Mouse (Mus musculus) stomach, embryonic 14.5 days (tissue): ENCODE results near the gene Slc25a40. TPM values are rescaled to one million over a fixed set of nuclear protein-coding genes. Genes with fewer than 3 reads are reported as not detected.

Experiments
- ATAC-seq: fragments of 200-750 bp; cut with Nextera tagmentation; 2 replicates; pipeline ENCODE4 v1.8.0; 2017; ENCODE audit warnings: low read depth, moderate TSS enrichment; ENCODE audit not compliant: insufficient number of reproducible peaks, insufficient read depth, low FRiP score
- H3K27ac ChIP-seq: fragments of 300-500 bp; sonication (generic); 2 replicates; pipeline ENCODE4 v1.5.1; 2014; ENCODE audit warnings: mild to moderate bottlenecking, low read length, moderate library complexity, mixed read lengths
- H3K27me3 ChIP-seq: fragments of 300-500 bp; sonication (generic); 2 replicates; pipeline ENCODE4 v1.6.1; 2014; ENCODE audit warnings: low read length, control low read depth, mixed read lengths; ENCODE audit not compliant: control insufficient read depth, insufficient read depth
- H3K36me3 ChIP-seq: fragments of 300-500 bp; sonication (generic); 2 replicates; pipeline ENCODE4 v1.6.1; 2014; ENCODE audit warnings: mild to moderate bottlenecking, control low read depth, low read length, moderate library complexity, mixed read lengths; ENCODE audit not compliant: control insufficient read depth, insufficient read depth
- H3K4me1 ChIP-seq: fragments of 300-500 bp; sonication (generic); 2 replicates; pipeline ENCODE4 v1.6.1; 2014; ENCODE audit warnings: low read length, control low read depth, mixed read lengths; ENCODE audit not compliant: control insufficient read depth, insufficient read depth
- H3K4me2 ChIP-seq: fragments of 300-500 bp; sonication (generic); replicated peaks from 2 replicates; pipeline ENCODE4 v1.6.1; 2014; ENCODE audit warnings: low read depth, low read length, control low read depth
- H3K4me3 ChIP-seq: fragments of 300-500 bp; sonication (generic); 2 replicates; pipeline ENCODE4 v1.5.1; 2014; ENCODE audit warnings: low read depth, low read length, control low read depth
- H3K9ac ChIP-seq: fragments of 300-500 bp; sonication (generic); replicated peaks from 2 replicates; pipeline ENCODE4 v1.6.1; 2014; ENCODE audit warnings: low read depth, mild to moderate bottlenecking, control low read depth, low read length, moderate library complexity, mixed read lengths
- H3K9me3 ChIP-seq: fragments of 300-500 bp; sonication (generic); 2 replicates; pipeline ENCODE4 v1.6.1; 2016; ENCODE audit warnings: low read depth, low read length, control low read depth; ENCODE audit not compliant: control insufficient read depth
- WGBS: fragments of 180-500 bp; shearing (Covaris S2); extraction: QIAGEN DNeasy Blood & Tissue Kit; methylation state at CpG from one replicate; pipeline ENCODE4 v1.1.7; 2014; 5-methylcytosine and 5-hydroxymethylcytosine counted together
- polyA plus RNA-seq: library from polyadenylated mRNA; unstranded; fragments of >200 nt; fragmentation: Nextera tagmentation; extraction: Ambion mirVana; gene quantifications from 2 replicates; pipeline ENCODE4 v1.2.1, GENCODE M21; 2014

Gene Slc25a40
- polyA plus RNA-seq, 1 experiment from 2014 or later: 18.5 TPM

DNA sequence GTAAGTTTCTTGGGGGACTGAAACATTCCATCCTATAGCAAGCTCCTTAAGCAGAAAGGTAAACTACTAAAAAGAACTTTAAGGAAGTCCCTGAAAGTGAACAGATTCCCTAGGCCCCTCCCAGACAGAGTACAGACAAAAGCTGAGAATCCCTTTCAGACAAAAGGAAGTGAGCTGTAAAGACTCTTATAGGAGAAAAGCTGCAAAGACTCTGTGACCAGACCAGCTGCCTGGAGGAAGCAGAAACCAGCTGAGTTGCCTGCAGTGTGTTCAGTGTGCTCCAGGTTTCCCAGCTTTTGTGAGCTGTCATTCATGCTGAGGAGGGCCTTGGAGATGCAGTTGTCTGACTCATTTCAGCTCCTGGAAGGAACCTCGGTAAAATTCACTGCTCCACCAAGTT lies 5.2 kb upstream of the Slc25a40 start:
- Histone ChIP-seq H3K36me3 (peaks cover 22% of the 10 kb centered on the region; the same call in 1 of the 2 replicates), H3K4me2 (no peak overlapping the region), H3K4me1 (0 out of 2 replicates have a peak, but pooled peaks cover 2% of the 10 kb centered on the region), H3K27me3 (no peaks in the 10 kb centered on the region), H3K9ac (no peak overlapping the region), H3K9me3 (no peaks in the 10 kb centered on the region), H3K4me3 (no peak overlapping the region), H3K27ac (no peak overlapping the region)
- 56% methylated on average over 1 of the region's 1 CpGs for WGBS
- ATAC-seq: no peak

- no peak for ATAC-seq
- Histone ChIP-seq H3K4me2 (peak overlapping the region; percentile 56), H3K9me3 (no peaks in the 10 kb centered on the region), H3K36me3 (peaks cover 15% of the 10 kb centered on the region; the same call in 1 of the 2 replicates), H3K4me1 (0 out of 2 replicates have a peak, but pooled peaks cover 4% of the 10 kb centered on the region), H3K27ac (no peak overlapping the region), H3K4me3 (peak overlapping the region; percentile 82), H3K9ac (0 out of 2 replicates have a peak overlapping the region, but pooled peaks have one; percentile 82), H3K27me3 (no peaks in the 10 kb centered on the region)
- WGBS: 9% methylated on average over 3 of the region's 3 CpGs
Measured at GRCm38 (mm10) chr5:8421424-8421823, 1.2 kb upstream of the Slc25a40 start.

GRCm38 (mm10) chr5:8422932-8423928 lies 580 bp downstream of the Slc25a40 start:
- Histone ChIP-seq H3K27ac (peak overlapping the region; percentile 72), H3K4me3 (peak overlapping the region; percentile 82), H3K27me3 (no peaks in the 10 kb centered on the region), H3K36me3 (peaks cover 6% of the 10 kb centered on the region; the same call in 1 of the 2 replicates), H3K9me3 (no peaks in the 10 kb centered on the region), H3K4me1 (0 out of 2 replicates have a peak, but pooled peaks cover 4% of the 10 kb centered on the region), H3K4me2 (peak overlapping the region; percentile 56), H3K9ac (peak overlapping the region; percentile 82)
- no peak for ATAC-seq
- WGBS: 1% methylated on average over 40 of the region's 40 CpGs

GRCm38 (mm10) chr5:8424116-8424515 lies 1.5 kb downstream of the Slc25a40 start:
- 0 out of 2 replicates have a peak, but pooled peaks cover 4% of the 10 kb centered on the region for H3K4me1 ChIP-seq
- no peaks in the 10 kb centered on the region for H3K27me3 ChIP-seq
- H3K36me3 ChIP-seq: peaks cover 4% of the 10 kb centered on the region; the same call in 1 of the 2 replicates
- ATAC-seq: no peak
- no peak overlapping the region for H3K27ac ChIP-seq
- H3K9ac ChIP-seq: no peak overlapping the region
- peak overlapping the region; percentile 82; the same call in 1 of the 2 replicates for H3K4me3 ChIP-seq
- WGBS: 29% methylated on average over 7 of the region's 7 CpGs
- H3K4me2 ChIP-seq: peak overlapping the region; percentile 56
- H3K9me3 ChIP-seq: no peaks in the 10 kb centered on the region

GRCm38 (mm10) chr5:8425899-8426298 lies 3.2 kb downstream of the Slc25a40 start:
- no peaks in the 10 kb centered on the region for H3K9me3 ChIP-seq
- no peak overlapping the region for H3K4me2 ChIP-seq
- no peak overlapping the region for H3K9ac ChIP-seq
- ATAC-seq: no peak
- 54% methylated on average over 5 of the region's 5 CpGs for WGBS
- H3K4me1 ChIP-seq: 0 out of 2 replicates have a peak, but pooled peaks cover 3% of the 10 kb centered on the region
- no peaks in the 10 kb centered on the region for H3K36me3 ChIP-seq
- H3K27me3 ChIP-seq: no peaks in the 10 kb centered on the region
- no peak overlapping the region for H3K4me3 ChIP-seq
- H3K27ac ChIP-seq: no peak overlapping the region

- H3K4me1 ChIP-seq: no peaks in the 10 kb centered on the region
- H3K4me2 ChIP-seq: no peak overlapping the region
- H3K27ac ChIP-seq: no peak overlapping the region
- H3K4me3 ChIP-seq: no peak overlapping the region
- no peaks in the 10 kb centered on the region for H3K27me3 ChIP-seq
- ATAC-seq: no peak
- 91% methylated on average over 5 of the region's 5 CpGs for WGBS
- H3K9ac ChIP-seq: no peak overlapping the region
- H3K9me3 ChIP-seq: no peaks in the 10 kb centered on the region
- no peaks in the 10 kb centered on the region for H3K36me3 ChIP-seq
Measured at GRCm38 (mm10) chr5:8437481-8438156, 15.0 kb downstream of the Slc25a40 start.

GRCm38 (mm10) chr5:8439095-8439494 lies 16.4 kb downstream of the Slc25a40 start:
- Histone ChIP-seq H3K9ac (no peak overlapping the region), H3K4me2 (no peak overlapping the region), H3K36me3 (no peaks in the 10 kb centered on the region), H3K9me3 (no peaks in the 10 kb centered on the region), H3K27ac (no peak overlapping the region), H3K4me1 (no peaks in the 10 kb centered on the region), H3K4me3 (no peak overlapping the region), H3K27me3 (no peaks in the 10 kb centered on the region)
- ATAC-seq: no peak
- WGBS: 59% methylated on average over 2 of the region's 2 CpGs

DNA sequence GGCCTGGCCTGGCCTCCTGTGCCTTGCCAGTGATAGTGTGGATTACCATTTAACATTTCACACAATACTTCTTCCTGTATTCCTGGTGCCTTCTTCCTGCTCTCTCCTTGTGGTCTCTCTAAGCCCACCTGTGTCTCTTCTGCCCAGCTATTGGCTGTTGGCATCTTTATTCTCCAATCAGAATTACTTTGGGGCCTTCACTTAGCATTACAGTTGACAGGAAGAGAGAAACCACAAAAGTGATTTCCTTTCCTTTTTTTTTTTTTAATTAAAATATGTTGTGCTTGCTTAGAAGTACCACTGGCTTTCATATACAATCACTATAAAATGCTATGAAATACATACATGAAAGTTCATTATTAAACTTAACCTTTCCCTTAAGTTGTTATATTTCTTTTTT lies 32.9 kb downstream of the Slc25a40 start:
- H3K9me3 ChIP-seq: no peaks in the 10 kb centered on the region
- no peak overlapping the region for H3K27ac ChIP-seq
- H3K9ac ChIP-seq: no peak overlapping the region
- H3K4me1 ChIP-seq: no peaks in the 10 kb centered on the region
- H3K4me2 ChIP-seq: no peak overlapping the region
- H3K36me3 ChIP-seq: no peaks in the 10 kb centered on the region
- no peak overlapping the region for H3K4me3 ChIP-seq
- ATAC-seq: no peak
- H3K27me3 ChIP-seq: no peaks in the 10 kb centered on the region
